Mouse (Mus musculus) E14TG2a.4 (cell line): ENCODE results near the gene Pdgfra.

Experiments used
- H3K27me3 ChIP-seq: 2 replicates; pipeline ENCODE4 v1.6.1; 2014; ENCODE audit warnings: low read length, control low read depth; ENCODE audit not compliant: insufficient read depth
- H3K36me3 ChIP-seq: 2 replicates; pipeline ENCODE4 v1.6.1; 2014; ENCODE audit warnings: low read length, control low read depth; ENCODE audit not compliant: insufficient read depth
- H3K4me1 ChIP-seq: replicated peaks from 2 replicates; pipeline ENCODE4 v1.6.1; 2014; ENCODE audit warnings: low read depth, low read length, control low read depth
- H3K4me3 ChIP-seq: replicated peaks from 2 replicates; pipeline ENCODE4 v1.5.1; 2014; ENCODE audit warnings: mild to moderate bottlenecking, low read length
- H3K9me3 ChIP-seq: 2 replicates; pipeline ENCODE4 v1.6.1; 2014; ENCODE audit warnings: low read length, control low read depth
- CTCF ChIP-seq: conservative IDR thresholded peaks from 2 replicates; pipeline ENCODE4 v1.5.1; 2014; ENCODE audit warnings: low read length
- NANOG ChIP-seq: IDR thresholded peaks from 2 replicates; pipeline ENCODE4 v1.6.1; 2014; ENCODE audit warnings: borderline replicate concordance, low read length, mixed read lengths
- POU5F1 ChIP-seq: IDR thresholded peaks from 2 replicates; pipeline ENCODE4 v1.6.1; 2014; ENCODE audit warnings: low read length, borderline replicate concordance

The Pdgfra gene

DNA sequence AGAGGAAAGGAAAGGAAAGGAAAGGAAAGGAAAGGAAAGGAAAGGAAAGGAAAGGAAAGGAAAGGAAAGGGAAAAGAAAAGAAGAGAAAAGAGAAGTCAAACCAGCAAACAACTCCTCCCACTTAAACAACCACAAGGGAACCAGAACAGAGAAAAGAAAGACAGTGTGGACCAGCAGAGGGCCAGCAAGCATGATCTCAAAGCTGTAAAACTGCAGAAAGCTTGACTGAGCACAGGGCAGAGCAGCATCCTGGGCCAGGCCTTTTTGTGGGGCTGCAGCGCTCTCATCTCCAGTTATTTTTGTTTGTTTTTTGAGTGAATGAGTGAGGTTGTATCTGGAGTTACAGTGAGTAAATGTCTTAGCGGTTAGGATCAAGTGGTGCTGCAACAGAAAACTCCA, 6.8 kb upstream of the Pdgfra start:
- Histone ChIP-seq H3K4me1 (peaks cover 32% of the 10 kb centered on the region), H3K27me3 (peaks cover 72% of the 10 kb centered on the region), H3K9me3 (no peaks in the 10 kb centered on the region), H3K36me3 (no peaks in the 10 kb centered on the region), H3K4me3 (no peak overlapping the region)
- TF ChIP-seq POU5F1 (no peak), NANOG (no peak), CTCF (no peak)

DNA sequence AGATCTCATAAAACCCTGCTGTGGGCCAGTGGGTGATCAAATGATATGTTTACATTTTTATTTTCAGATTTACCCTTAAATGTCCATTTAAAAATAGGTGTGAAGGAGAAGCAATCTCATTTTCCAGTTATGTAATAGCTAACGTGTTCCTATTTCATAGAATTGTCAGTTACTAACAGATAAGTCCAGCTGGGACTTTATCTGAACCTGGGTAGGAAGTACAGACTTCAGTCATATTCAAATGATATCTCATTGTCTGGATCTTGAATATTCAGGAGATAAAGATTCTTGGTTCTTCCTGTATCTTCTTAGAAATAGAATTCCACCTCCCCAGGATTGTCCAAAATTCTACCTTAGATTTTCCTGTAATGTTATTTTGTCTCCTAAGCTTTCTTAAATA, 5.6 kb upstream of the Pdgfra start:
- peaks cover 83% of the 10 kb centered on the region for H3K27me3 ChIP-seq
- H3K4me1 ChIP-seq, result peaks cover 41% of the 10 kb centered on the region
- no peaks in the 10 kb centered on the region for H3K36me3 ChIP-seq
- no peak for TF ChIP-seq NANOG
- no peak for TF ChIP-seq CTCF
- no peak for TF ChIP-seq POU5F1
- no peaks in the 10 kb centered on the region for H3K9me3 ChIP-seq
- H3K4me3 ChIP-seq, result no peak overlapping the region

DNA sequence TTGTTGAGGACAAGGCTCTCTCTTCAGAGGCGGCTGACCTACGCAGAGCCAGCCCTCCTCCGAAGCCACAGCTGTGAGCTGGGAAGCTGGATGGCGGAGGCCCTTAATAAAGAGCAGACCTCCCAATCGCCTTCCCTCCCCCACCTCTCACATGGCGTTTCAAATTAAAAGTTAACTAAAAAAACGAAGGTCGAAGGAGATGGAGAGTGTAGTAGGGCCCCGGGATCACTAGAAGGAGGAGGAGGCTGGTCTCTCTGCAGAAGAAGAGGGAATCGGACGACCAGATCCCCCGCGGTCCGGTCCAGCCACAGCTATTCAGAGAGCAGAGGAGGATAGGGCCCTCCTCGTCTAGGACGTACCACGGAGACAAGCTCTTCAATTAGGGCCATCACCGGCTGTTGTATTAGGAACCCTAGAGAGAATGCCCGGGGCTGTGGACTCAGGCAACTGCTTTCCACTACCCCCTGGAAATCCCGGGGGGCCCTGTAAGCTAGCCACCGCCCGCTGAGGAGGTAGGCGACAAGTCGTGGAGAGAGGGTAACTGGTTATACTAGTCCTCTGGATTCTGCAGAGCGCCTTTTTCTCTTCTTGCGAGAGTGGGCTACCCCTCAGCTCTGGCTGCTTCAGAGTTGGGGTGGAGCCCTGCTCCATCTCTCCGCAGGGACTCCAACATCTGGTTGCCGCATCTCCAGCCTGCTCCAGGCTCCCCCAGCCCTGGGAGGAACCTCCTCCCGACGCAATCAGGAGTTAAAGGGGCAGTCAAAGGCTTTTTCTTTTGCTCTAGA, 3.6 kb upstream of the Pdgfra start:
- Histone ChIP-seq H3K27me3 (peaks cover 97% of the 10 kb centered on the region), H3K4me3 (peak overlapping the region; percentile 64), H3K9me3 (no peaks in the 10 kb centered on the region), H3K4me1 (peaks cover 51% of the 10 kb centered on the region), H3K36me3 (no peaks in the 10 kb centered on the region)
- TF ChIP-seq NANOG (no peak; the same call in 1 of the 2 replicates), CTCF (no peak), POU5F1 (no peak)

DNA sequence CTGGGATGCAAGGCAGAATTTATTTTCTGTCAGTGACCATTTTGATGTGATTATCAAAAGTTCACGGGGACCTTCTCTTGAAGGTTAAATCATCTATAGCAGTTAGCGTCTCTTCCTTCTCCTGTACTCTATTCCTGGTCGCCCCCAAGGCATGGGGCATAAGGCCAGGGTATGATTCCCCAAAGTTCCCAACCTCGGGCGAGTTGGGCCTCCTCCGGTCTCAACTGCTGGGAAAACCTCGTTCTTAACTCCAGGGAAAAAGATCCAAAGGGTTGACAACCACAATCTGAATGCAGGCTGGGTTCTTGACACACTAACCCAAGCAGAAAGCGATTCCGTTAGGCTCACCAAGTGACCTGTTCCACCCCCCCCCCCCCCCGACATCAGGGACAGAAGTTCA, 2.7 kb upstream of the Pdgfra start:
- no peak for TF ChIP-seq POU5F1
- no peak for TF ChIP-seq CTCF
- TF ChIP-seq NANOG, result no peak
- H3K9me3 ChIP-seq, result no peaks in the 10 kb centered on the region
- H3K4me3 ChIP-seq, result no peak overlapping the region; the same call in 1 of the 2 replicates
- no peaks in the 10 kb centered on the region for H3K36me3 ChIP-seq
- H3K4me1 ChIP-seq, result peaks cover 59% of the 10 kb centered on the region
- peaks cover 97% of the 10 kb centered on the region for H3K27me3 ChIP-seq

DNA sequence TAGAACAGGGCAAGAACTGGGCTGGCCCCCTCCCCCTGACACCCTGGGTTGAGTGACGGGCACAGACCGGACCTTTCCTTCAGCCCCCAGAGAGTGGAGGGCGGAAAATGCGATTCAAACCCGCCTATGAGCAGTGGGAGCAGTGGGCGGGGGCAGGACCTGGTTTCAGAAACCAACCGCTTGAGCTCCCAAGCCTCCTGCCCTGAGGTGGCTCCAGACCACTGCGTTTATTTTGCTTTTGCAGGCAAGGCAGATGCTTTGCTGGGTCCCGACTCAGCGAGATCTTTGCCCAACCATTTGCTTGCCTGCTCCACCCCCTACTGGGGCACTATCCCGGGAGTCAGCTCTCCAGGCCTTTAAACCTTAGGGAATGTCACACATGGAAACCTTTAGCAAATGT, 2.2 kb upstream of the Pdgfra start:
- Histone ChIP-seq H3K4me3 (no peak overlapping the region), H3K4me1 (peaks cover 64% of the 10 kb centered on the region), H3K36me3 (no peaks in the 10 kb centered on the region), H3K9me3 (no peaks in the 10 kb centered on the region), H3K27me3 (peaks cover 97% of the 10 kb centered on the region)
- TF ChIP-seq POU5F1 (no peak), NANOG (no peak), CTCF (no peak)

DNA sequence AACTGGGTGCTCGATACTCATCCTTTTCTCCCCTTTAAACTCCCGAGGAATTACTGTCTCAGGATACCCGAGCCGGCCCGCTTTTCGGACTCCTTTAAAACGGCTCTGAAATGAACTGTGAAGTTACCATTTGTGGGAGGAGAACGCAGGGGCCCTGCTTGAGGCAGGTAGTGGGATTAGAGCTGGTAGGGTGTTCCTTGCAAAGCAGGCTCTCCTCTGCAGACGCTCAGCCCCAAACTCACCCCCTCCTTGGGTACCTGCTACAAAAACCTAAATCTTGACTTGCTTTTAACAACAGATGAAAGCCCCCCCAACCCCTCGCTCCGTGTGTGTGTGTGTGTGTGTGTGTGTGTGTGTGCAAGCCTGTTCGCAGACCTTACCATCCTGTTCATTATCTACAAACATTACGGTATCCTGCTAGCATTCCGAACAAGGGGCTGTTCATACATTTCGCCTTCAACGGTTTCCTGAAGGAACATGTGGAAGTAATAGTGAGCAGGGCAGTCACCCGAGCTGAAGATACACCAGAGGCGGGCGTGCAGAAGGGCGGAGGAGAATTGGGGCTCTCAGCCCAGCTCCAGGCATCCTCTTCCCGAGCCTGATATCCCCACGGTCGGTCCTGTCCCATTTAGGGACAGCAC, 1.6 kb upstream of the Pdgfra start:
- Histone ChIP-seq H3K36me3 (no peaks in the 10 kb centered on the region), H3K4me3 (no peak overlapping the region; the same call in 1 of the 2 replicates), H3K4me1 (peaks cover 68% of the 10 kb centered on the region), H3K9me3 (no peaks in the 10 kb centered on the region), H3K27me3 (peaks cover 97% of the 10 kb centered on the region)
- TF ChIP-seq POU5F1, result no peak
- no peak for TF ChIP-seq NANOG
- no peak for TF ChIP-seq CTCF

DNA sequence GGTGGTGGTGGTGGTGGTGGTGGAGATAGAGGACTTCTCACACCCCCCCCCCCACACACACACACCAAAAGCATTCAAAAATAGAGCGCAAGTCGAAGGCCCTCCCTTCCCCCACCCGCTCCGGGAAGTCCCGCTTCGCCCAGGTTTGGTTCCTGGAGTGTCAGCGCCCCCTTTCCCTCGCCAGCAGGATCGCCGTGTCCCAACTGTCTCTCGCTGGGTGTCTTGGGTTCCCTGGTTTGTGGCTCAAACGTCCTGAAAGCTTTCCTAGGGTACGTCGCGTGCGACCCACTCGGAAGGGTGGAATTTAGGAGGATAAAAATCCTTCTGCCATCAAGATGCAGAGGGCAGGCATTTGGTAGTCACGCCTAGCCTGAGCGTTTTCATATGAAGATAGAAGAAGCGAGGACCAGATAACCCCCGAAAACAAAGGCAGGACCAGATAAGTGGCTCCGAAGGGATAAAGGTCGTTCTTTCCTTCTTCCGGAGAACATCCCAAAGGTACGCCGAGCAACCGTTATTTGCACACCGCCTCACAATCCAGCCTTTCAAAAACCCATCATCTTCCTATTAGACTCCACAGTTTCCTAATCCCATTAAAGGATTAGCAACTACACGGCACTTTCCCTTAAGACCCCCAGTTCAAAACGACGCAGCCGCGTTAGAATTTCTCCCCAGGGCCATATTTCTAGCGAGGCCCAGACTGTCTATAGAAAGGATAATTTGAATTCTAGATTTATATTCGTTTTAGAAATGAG, 769 bp upstream of the Pdgfra start:
- Histone ChIP-seq H3K9me3 (no peaks in the 10 kb centered on the region), H3K4me3 (no peak overlapping the region; the same call in 1 of the 2 replicates), H3K36me3 (no peaks in the 10 kb centered on the region), H3K27me3 (peaks cover 92% of the 10 kb centered on the region), H3K4me1 (peaks cover 71% of the 10 kb centered on the region)
- TF ChIP-seq POU5F1 (no peak), CTCF (peak; percentile 29), NANOG (no peak)

DNA sequence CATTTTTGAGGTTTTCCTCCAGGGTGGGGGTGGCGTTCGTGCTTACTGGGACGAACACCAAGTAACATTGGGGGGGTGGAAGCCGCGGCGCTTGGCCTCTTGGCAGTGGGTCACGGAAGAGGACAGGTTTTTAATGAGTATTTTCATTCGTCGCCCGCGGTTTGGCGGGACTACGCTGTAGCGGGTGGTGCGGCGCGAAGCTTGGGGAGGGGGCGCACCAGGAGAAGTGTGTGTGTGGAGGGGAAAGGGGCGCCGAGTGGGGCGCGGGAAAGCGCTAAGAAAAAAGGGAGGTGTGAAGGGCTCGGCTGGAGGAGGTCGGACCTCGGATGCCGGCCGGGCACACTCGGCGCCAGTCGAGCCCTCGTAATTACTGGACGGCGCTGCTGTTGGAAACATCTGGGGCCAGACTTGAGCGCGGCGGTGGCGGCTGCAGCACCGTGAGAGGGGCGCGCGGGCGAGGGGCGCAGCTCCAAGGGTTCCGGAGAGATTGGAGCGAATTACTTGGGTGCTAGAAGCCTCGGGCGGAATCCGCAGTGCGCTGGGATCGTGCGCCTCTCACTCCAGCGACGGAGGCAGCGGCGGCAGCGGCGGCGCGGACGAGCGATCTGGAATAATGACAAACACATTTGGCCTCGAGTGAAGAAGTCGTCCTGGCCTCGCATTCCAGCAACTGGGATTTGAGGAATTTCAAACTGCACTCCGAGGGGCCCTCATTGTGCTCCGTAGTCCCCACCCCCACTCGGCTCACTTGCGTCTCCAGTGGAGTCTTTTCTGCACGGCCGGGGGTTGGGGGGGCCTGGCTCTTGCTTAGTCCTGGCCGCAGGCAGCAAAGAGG, 916 bp downstream of the Pdgfra start:
- Histone ChIP-seq H3K27me3 (peaks cover 81% of the 10 kb centered on the region), H3K36me3 (no peaks in the 10 kb centered on the region), H3K4me1 (peaks cover 73% of the 10 kb centered on the region), H3K9me3 (no peaks in the 10 kb centered on the region), H3K4me3 (peak overlapping the region; percentile 61)
- no peak for TF ChIP-seq POU5F1
- TF ChIP-seq CTCF, result no peak
- no peak for TF ChIP-seq NANOG
